Mouse (Mus musculus) midbrain, embryonic 11.5 days (tissue): ENCODE data around the gene Sgms1. TPM values are rescaled to one million over a fixed set of nuclear protein-coding genes. Genes with fewer than 3 reads are reported as not detected.

Experiments used
- ATAC-seq: fragments of 200-750 bp; cut with Nextera tagmentation; 2 replicates; pipeline ENCODE4 v1.8.0; 2017; ENCODE audit warnings: moderate TSS enrichment, moderate library complexity; ENCODE audit not compliant: low FRiP score
- DNase-seq: peaks from one replicate; pipeline ENCODE4 v3.0.0; 2015; ENCODE audit warnings: low spot score; ENCODE audit errors: missing footprints
- H3K27ac ChIP-seq: fragments of 300-500 bp; sonication (generic); 2 replicates; pipeline ENCODE4 v1.5.1; 2014; ENCODE audit warnings: low read depth, low read length
- H3K27me3 ChIP-seq: fragments of 300-500 bp; sonication (generic); 2 replicates; pipeline ENCODE4 v1.6.1; 2014; ENCODE audit warnings: mild to moderate bottlenecking, low read length, moderate library complexity, mixed read lengths; ENCODE audit not compliant: control insufficient read depth, insufficient read depth
- H3K36me3 ChIP-seq: fragments of 300-500 bp; sonication (generic); 2 replicates; pipeline ENCODE4 v1.6.1; 2014; ENCODE audit warnings: mild to moderate bottlenecking, low read length, moderate library complexity, mixed read lengths; ENCODE audit not compliant: control insufficient read depth, insufficient read depth
- H3K4me1 ChIP-seq: fragments of 300-500 bp; sonication (generic); 2 replicates; pipeline ENCODE4 v1.6.1; 2014; ENCODE audit warnings: low read length; ENCODE audit not compliant: control insufficient read depth, insufficient read depth
- H3K4me2 ChIP-seq: fragments of 300-500 bp; sonication (generic); 2 replicates; pipeline ENCODE4 v1.6.1; 2014; ENCODE audit warnings: mild to moderate bottlenecking, moderate library complexity
- H3K4me3 ChIP-seq: fragments of 300-500 bp; sonication (generic); 2 replicates; pipeline ENCODE4 v1.5.1; 2014; ENCODE audit warnings: low read depth, low read length
- H3K9ac ChIP-seq: fragments of 300-500 bp; sonication (generic); 2 replicates; pipeline ENCODE4 v1.6.1; 2014; ENCODE audit warnings: low read length
- H3K9me3 ChIP-seq: fragments of 300-500 bp; sonication (generic); 2 replicates; pipeline ENCODE4 v1.6.1; 2016; ENCODE audit warnings: low read length; ENCODE audit not compliant: control insufficient read depth
- WGBS: fragments of 180-500 bp; shearing (Covaris S2); extraction: QIAGEN DNeasy Blood & Tissue Kit; methylation state at CpG from one replicate; pipeline ENCODE4 v1.1.7; 2014; 5-methylcytosine and 5-hydroxymethylcytosine counted together
- polyA plus RNA-seq: library from polyadenylated mRNA; unstranded; fragments of >200 nt; fragmentation: Nextera tagmentation; extraction: Ambion mirVana; gene quantifications from 2 replicates; pipeline ENCODE4 v1.2.1, GENCODE M21; 2014

Sgms1 gene
- polyA plus RNA-seq, 1 experiment from 2014 or later, result 10.1 TPM

DNA sequence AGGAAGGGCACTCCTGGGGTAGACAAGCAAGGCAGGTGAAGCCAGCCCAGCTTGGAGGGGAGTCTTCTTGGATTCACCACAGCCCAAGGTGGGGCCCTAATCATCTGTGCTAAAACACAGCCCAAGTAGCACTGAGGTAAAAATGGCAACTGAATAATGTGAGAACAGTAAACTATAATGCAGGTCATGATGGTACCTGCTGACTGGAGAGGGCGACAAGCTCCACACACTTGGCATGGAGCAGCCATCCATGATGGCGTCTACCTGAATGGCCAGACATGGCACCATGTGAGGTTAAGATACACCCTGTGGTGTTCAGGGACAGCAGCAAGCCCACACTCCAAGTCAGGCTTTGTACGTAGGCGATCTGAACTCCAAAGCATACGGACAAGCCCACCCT, 190.4 kb downstream of the Sgms1 start:
- H3K4me2 ChIP-seq, result no peak overlapping the region
- no peaks in the 10 kb centered on the region for H3K4me1 ChIP-seq
- H3K9ac ChIP-seq, result no peak overlapping the region
- H3K27ac ChIP-seq, result no peak overlapping the region
- H3K4me3 ChIP-seq, result no peak overlapping the region
- 91% methylated on average over 5 of the region's 5 CpGs for WGBS
- DNase-seq, result no peak
- no peak for ATAC-seq
- no peaks in the 10 kb centered on the region for H3K9me3 ChIP-seq
- no peaks in the 10 kb centered on the region for H3K27me3 ChIP-seq
- no peaks in the 10 kb centered on the region for H3K36me3 ChIP-seq

DNA sequence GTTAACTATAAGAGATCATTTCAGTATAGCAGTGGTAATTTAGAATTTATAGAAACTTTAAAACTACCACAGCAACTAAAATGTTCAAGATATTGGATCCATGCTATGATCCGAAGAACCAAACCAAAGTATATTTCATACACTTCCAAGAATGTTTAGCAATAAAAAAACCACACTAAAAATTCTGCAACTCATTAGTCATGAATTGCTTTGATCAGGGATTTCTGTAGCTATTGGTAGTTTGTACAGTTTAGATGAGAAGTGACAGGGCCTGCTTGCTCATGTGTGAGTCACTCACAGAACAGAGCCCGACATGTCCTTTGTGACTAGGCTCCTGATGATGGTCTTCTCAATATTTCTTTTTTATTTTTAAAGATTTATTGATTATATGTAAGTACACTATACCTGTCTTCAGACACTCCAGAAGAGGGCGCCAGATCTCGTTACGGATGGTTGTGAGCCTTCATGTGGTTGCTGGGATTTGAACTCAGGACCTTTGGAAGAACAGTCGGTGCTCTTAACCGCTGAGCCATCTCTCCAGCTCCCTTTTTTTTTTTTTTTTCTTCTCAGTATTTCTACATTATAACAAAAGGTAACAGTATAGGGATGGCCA, 190.9 kb downstream of the Sgms1 start:
- no peak overlapping the region for H3K4me3 ChIP-seq
- no peak overlapping the region for H3K4me2 ChIP-seq
- ATAC-seq (no peak), DNase-seq (no peak)
- no peaks in the 10 kb centered on the region for H3K4me1 ChIP-seq
- H3K27ac ChIP-seq, result no peak overlapping the region
- no peaks in the 10 kb centered on the region for H3K9me3 ChIP-seq
- H3K27me3 ChIP-seq, result no peaks in the 10 kb centered on the region
- H3K9ac ChIP-seq, result no peak overlapping the region
- no peaks in the 10 kb centered on the region for H3K36me3 ChIP-seq
- 99% methylated on average over 7 of the region's 7 CpGs for WGBS

DNA sequence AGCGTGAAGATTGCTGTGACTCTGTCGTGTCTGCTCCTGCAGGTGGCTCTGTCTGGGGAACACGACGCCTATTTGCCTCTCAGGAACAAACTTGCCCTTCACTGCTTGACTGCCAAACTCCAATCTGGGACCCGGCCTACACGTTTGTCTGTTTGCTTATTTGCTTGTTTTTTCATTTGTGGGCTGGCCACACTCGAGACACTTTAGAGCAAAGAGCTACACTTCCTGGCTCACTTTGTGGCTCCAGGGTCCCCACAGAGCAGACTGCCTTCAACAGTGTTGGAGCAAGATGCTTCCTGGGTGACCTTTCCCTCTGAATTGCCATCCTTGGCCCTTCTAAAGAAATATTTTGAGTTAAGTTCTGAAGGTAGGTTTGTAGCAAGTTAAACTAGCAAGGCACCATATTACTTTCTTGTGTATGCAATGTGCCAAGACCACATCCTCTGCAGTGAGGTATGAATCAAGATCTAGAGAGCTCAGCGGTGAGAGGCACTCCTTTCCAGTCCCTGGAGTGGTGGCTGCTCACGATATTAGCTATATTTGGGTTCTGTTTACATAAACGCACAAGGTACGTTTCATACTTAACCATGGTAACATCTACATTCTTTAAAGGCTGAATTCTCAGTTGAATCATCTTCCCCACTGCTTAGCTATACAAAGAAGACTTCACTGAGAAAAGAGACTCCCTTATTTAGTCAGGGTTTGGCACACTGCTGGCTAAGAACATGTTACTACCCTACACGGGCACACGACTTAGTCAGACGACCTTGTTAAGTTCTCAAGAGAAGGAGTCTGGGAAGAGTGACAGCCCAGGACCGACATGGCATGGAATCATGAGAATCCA, 192.3 kb downstream of the Sgms1 start:
- no peak overlapping the region for H3K9ac ChIP-seq
- no peaks in the 10 kb centered on the region for H3K4me1 ChIP-seq
- no peak for DNase-seq
- no peak overlapping the region for H3K27ac ChIP-seq
- no peaks in the 10 kb centered on the region for H3K27me3 ChIP-seq
- H3K9me3 ChIP-seq, result no peaks in the 10 kb centered on the region
- 80% methylated on average over 15 of the region's 15 CpGs for WGBS
- no peak overlapping the region for H3K4me3 ChIP-seq
- no peaks in the 10 kb centered on the region for H3K36me3 ChIP-seq
- H3K4me2 ChIP-seq, result no peak overlapping the region
- ATAC-seq, result no peak

DNA sequence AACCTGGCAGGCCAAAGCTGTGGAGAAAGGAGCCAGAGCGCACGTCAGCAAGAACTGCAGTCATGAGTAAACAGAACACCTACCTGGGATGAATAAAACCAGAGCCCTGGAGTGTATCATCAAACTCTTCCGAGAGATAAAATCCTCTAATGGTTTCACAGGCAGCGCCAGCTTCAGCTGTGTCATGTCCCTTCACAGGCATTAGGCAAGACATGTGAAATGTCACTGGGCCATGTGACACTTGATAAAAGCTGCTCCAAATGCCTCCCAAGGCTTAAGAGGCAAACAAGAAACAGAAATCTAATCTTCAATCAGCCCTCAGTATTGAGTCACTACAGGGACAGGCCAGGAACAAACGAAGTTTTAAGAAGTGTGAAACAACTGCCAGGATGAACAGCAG, 193.3 kb downstream of the Sgms1 start:
- no peak for ATAC-seq
- Histone ChIP-seq H3K36me3 (no peaks in the 10 kb centered on the region), H3K27me3 (no peaks in the 10 kb centered on the region), H3K4me2 (no peak overlapping the region), H3K27ac (no peak overlapping the region), H3K9ac (no peak overlapping the region), H3K4me1 (no peaks in the 10 kb centered on the region), H3K9me3 (no peaks in the 10 kb centered on the region), H3K4me3 (no peak overlapping the region)
- DNase-seq, result no peak
- 53% methylated on average over 5 of the region's 5 CpGs for WGBS

DNA sequence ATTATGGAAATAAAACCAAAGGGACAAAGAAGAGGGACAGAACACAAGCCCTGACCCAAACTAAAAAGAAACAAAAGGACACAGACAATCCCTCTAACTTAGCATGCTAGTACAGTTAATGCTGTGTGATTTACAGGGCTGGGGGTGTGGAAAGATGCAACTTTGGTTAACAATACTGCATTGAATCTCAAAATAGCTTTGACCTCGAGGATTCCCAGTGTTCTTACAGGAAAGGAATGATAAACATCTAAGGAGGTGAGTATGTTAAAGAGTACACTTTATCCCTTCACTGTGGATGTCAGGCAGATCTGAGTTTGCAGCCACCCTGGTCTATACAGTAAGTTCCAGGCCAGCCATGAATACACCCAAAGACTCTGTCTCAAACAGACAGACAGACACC, 194.7 kb downstream of the Sgms1 start:
- ATAC-seq, result no peak
- 41% methylated on average over 1 of the region's 1 CpGs for WGBS
- Histone ChIP-seq H3K9me3 (no peaks in the 10 kb centered on the region), H3K9ac (no peak overlapping the region), H3K4me2 (no peak overlapping the region), H3K36me3 (no peaks in the 10 kb centered on the region), H3K4me3 (no peak overlapping the region), H3K27ac (no peak overlapping the region), H3K4me1 (no peaks in the 10 kb centered on the region), H3K27me3 (no peaks in the 10 kb centered on the region)
- no peak for DNase-seq

DNA sequence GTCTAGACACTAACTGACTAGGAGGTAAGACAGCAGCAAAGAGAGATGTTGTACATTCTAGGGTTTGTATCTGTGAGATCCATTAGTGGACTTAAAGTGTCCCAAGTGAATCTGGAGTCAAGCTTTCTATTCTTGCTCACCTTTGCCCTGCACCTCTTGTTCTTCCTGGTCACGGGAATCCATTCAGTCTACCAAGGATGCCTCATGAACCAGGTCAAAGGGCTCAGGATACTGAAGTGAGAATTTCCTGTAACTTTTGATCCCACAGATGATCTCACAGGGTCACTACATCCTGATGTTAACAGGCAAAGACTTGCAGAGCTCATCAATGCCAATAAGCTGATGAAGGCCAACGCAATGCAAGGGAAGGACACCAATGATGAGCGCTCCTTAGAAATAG, 195.4 kb downstream of the Sgms1 start:
- Histone ChIP-seq H3K27ac (no peak overlapping the region), H3K9ac (no peak overlapping the region), H3K4me3 (no peak overlapping the region), H3K4me2 (no peak overlapping the region), H3K4me1 (no peaks in the 10 kb centered on the region), H3K9me3 (no peaks in the 10 kb centered on the region), H3K27me3 (no peaks in the 10 kb centered on the region), H3K36me3 (no peaks in the 10 kb centered on the region)
- WGBS, result 94% methylated on average over 3 of the region's 3 CpGs
- no peak for ATAC-seq
- DNase-seq, result no peak

DNA sequence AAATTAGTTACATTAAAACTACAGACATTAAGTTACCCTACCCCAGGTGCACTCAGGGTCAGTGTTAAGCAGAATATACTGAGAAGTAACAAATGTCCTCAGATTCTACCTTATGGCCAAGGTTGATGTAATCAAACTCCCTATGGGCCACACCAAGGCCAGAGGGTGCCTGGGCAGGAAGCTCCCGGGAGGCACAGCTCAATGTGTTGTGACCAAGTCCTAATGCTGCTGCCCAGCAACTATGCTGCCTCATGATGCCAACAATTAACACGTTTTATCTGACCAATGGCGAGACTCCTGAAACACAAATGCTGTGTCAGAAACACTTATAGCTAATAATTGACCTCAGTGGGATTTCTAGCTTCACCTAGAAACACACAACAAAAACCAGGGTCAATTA, 197.9 kb downstream of the Sgms1 start:
- no peak overlapping the region for H3K4me3 ChIP-seq
- no peaks in the 10 kb centered on the region for H3K36me3 ChIP-seq
- DNase-seq (no peak), ATAC-seq (no peak)
- H3K27ac ChIP-seq, result no peak overlapping the region
- WGBS, result 93% methylated on average over 3 of the region's 3 CpGs
- no peaks in the 10 kb centered on the region for H3K27me3 ChIP-seq
- H3K4me2 ChIP-seq, result no peak overlapping the region
- no peaks in the 10 kb centered on the region for H3K4me1 ChIP-seq
- H3K9ac ChIP-seq, result no peak overlapping the region
- no peaks in the 10 kb centered on the region for H3K9me3 ChIP-seq

DNA sequence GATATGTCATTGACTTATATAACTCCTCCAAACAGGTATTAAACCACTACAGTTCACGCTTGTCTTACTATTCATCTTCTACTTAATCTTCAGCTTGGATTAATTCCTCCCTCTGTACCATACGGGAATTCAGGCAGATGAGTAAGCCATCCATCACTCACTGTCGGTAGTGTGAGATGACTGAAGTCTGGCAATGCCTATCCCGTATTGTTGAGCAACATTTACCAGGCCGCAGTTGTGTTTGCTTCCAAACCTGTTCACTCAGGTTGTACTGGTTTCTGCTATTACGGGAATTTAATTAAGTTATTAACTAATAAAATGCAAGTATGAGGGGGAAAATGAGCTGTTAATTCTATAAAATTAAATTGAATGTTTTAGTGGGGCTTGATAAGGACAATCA, 199.6 kb downstream of the Sgms1 start:
- WGBS, result 92% methylated on average over 6 of the region's 6 CpGs
- no peaks in the 10 kb centered on the region for H3K4me1 ChIP-seq
- DNase-seq, result no peak
- H3K27ac ChIP-seq, result no peak overlapping the region
- no peaks in the 10 kb centered on the region for H3K36me3 ChIP-seq
- no peak for ATAC-seq
- no peak overlapping the region for H3K4me2 ChIP-seq
- no peak overlapping the region for H3K4me3 ChIP-seq
- no peak overlapping the region for H3K9ac ChIP-seq
- no peaks in the 10 kb centered on the region for H3K9me3 ChIP-seq
- H3K27me3 ChIP-seq, result no peaks in the 10 kb centered on the region

DNA sequence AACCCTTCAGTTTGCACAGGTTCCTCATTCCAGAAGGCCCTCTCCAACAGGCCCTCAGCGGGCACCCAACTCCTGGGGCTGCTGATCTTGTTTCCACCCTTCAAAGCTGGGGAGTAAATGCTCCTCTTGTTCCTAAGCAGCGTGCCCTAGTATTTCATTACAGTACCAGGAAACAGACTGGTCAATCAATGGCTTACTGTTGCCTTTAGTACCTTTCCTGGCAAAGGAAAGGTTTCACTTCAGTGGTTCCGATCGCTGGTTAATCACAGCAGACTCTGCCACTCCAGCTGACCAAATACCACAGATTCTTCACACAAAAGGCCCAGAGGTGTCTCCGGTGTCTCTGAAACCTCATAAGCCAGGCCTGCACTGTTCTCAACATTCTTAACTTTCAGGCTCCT, 200.5 kb downstream of the Sgms1 start:
- Histone ChIP-seq H3K27me3 (no peaks in the 10 kb centered on the region), H3K27ac (no peak overlapping the region), H3K36me3 (no peaks in the 10 kb centered on the region), H3K9ac (no peak overlapping the region), H3K4me3 (no peak overlapping the region), H3K4me1 (no peaks in the 10 kb centered on the region), H3K4me2 (no peak overlapping the region), H3K9me3 (no peaks in the 10 kb centered on the region)
- no peak for DNase-seq
- WGBS, result 74% methylated on average over 5 of the region's 5 CpGs
- no peak for ATAC-seq
